Mouse (Mus musculus): ENCODE measurements around the gene H1f0.
A peak's percentile ranks its signal among the peaks of the same experiment; 100 is the strongest.

GRCm38 (mm10) chr15:79026511-79027290 lies 1.5 kb upstream of the H1f0 start:
- no peak for TF ChIP-seq CTCF (IDR thresholded peaks at IDR 0.05; ENCODE audit: low read depth, low read length)
- peak; percentile 70; the same call in 1 of the 2 replicates for TF ChIP-seq POLR2A (IDR thresholded peaks at IDR 0.05; ENCODE audit: extremely low read depth, insufficient read depth, low read length)
